Mouse (Mus musculus) adrenal gland, postnatal 4 days (tissue): ENCODE results near the gene Eml1. TPM values are rescaled to one million over a fixed set of nuclear protein-coding genes. Genes with fewer than 3 reads are reported as not detected.
"Not testable (repeated sequence)": the region's sequence is repeated elsewhere in the genome, so short reads cannot be mapped to it uniquely, and the experiment has no call there.

ENCODE experiments used
- DNase-seq, 2 experiments: peaks; one replicate each; pipeline ENCODE4 v3.0.0; 2021 to 2022; ENCODE audit warnings: low spot score in 2 of 2, mixed read lengths in 2 of 2
- total RNA-seq, 2 experiments: library from RNA; stranded (reverse); gene quantifications; 2 replicates each; pipeline ENCODE4 v1.2.3; 2021

The Eml1 gene
- total RNA-seq, 2 experiments from 2014 or later = 33.6 to 34.6 TPM

DNA sequence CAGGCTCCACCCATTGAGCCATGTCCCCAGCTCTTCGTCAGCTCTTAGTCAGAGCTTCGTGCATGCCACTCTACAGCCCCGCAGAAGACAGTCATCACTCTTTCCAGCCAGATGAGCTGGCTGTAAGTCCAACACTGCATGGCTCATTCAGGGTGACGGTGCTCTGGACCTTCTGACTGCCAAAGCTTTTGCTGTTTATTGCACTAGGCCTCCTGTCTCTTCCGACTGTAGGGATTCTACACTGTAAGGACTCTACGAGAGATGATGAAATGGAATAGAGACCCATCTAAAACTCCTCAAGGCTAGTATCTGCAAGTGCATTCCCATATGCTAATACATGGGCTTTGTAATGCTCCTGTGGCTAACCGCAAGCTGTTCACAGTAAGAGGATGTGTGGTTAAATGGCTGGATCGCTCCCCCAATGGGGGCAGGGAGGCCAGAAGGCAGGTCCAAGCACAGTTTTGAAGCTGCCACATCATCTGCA is 82.8 kb downstream of the Eml1 start:
- DNase-seq = no peak

DNA sequence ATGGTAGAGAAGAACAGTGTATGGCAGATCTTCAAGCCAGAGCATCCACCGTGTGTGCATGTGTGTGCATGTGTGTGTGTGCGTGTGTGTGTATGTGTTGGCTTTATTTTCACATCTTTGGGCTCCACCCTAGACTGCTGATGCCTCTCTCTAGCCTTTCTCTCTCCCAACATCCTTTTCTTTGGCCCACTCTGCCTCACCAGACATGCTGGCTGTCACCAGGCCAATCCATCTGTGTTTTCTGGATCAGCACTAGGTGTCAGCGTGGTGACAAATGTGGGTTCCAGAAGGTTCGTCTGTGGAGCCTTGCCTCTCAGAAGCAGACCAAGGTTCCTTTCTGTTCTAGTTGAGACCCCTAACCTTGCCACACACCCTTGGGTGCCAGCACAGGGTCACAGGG is 84.2 kb downstream of the Eml1 start:
- DNase-seq = no peak

DNA sequence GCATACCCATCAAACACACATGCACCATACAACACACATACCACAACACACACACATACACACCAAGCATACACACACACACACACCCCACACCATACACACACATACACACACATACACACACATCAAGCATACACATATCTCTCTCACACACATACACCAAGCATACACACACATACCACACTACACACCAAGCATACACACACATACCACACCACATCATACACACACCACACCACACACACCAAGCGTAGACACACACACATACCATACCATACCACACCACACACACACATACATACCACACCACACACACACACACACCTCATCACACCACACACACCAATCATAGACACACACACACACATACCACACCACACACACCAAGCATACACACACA is 102.1 kb downstream of the Eml1 start:
- DNase-seq = no peak

DNA sequence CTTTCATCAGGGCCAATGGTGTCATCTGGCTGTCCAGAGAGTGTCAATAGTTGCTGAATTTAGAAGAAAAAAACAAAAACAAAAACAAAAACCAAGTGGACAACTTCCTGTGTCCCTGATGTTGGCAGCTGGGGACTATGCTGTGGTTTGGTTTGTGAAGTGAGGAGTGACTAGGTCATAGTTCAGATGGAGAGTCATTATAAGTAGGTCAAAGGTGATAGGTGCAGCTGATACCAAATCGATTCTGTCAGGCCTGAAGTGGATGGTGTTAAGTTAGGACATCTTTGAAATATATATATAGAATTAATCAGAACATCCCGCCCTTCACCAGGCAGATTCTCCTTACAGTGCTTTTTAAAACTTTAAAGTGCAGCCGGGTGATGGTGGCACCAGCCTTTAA is 103.7 kb downstream of the Eml1 start:
- DNase-seq = no peak

DNA sequence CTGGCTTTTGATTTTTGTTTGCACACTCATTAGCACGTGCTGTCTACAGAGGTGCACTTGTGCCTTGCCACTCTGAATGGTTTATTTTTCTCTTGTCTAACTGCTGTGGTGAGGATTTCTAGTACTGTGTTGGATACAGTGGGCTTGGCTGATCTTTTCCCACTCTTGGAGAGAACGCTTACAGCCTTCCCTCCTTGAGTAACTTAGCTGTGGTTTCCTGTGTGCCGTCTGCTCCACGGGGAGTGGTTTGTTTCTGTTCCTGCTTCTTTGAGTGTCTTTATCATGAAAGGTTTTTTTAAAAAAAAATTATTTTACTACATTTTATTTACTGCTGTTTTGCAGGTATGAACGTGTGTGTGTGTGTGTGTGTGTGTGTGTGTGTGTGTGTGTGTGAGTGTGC is 108.0 kb downstream of the Eml1 start:
- no peak for DNase-seq

DNA sequence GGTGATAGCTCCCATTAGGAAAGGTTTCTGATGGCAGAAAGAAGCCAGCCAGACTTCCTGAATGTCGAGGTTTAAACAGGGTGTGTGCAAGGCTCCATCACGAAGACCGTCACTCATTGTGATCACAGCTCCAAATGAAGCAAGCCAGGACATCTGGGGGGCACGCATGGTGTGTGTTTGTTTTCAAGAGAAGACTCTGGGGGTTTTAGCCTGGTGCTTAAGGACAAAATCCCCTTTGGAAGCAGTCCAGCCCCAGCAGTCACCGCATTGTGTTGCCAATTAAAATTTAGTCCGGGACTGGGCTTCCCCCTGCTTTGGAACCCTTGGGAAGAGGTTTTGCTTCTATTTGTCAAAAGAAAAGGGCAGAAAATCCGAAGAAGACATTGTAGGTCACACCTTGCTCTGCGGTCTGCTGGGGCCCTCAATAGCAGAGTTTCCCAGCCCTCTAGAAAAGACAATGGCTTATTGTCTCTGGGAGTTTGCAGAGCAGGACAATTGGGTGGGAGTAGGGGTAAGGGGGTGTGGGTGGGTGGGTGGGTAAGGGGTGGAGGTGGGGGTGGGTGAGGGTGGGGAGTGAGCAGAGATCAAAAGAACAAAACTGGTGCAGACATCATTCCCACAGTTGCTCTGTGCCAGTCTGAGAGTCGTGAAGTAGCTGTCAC is 110.1 kb downstream of the Eml1 start:
- no peak for DNase-seq

DNA sequence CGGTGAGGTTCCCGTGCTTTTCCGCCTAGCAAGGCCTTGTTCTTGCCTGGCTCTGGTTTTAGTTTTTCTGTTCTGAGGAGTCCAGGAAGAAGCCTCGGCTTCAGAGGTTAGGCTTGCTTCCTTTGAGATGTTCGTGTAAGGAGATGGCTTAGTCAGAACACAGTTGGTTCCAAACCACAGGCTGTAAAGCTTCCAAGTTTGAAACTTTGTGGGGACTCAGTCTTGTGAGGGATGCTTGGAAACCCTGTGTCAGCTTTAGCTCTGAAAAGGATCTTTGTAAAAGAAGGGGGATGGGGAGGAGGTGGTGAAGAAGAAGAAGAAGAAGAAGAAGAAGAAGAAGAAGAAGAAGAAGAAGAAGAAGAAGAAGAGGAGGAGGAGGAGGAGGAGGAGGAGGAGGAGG is 118.3 kb downstream of the Eml1 start:
- DNase-seq = no peak

DNA sequence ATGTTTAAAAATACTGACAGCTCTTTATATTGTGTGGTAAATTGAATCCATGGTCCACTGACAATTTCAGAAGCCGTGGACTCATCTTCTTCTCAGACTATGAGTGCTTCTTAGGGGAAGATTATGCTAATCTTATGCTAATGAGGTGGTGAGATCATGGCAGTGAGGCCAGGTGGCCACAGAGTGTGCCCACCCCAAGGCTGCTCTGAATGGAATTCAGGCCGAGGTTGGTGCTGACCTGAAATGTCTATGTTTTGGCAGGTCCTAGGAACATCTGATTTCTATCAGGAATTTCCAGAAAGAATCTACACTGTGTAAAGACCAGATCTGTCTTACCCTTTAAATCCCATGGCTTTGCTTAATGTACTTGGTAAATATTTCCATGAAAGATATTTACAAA is 119.0 kb downstream of the Eml1 start:
- no peak for DNase-seq

DNA sequence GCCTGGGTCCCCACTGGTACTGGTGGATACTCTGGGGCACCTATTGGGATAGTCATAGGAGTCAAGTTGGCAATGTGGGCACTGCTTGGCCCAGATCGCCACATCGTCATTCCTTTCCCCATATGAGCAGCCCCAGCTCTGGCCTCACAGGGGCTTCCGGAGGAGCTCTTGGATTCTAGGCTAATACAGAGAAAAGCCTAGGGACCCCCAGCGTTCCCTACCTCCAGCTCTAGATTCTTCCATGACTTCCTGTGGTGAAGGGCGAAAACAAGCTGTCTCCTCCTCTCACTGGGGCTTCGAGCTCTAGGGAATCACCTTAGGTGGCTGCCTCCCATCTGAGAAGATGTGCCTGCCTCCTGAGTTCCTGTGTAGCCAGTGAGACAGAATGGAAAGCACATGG is 119.6 kb downstream of the Eml1 start:
- no peak for DNase-seq

DNA sequence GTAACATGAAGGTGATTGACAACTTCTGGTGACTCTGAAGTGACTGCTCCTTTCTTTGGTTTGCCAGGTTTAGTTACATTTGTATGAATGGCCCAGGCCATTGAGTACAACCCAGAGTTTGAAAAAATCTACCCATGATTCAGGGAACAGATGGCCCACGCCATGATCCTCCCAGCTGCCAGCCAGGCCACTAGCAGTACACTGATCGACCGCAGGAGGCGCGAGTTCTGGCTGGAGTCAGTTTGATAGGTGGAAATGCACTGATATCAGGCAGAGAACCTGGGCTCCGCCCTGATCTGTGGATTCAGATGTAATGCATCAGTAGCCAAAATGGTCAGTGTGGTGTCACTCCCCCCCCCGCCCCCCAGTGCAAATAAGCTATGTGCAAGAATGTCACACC is 120.2 kb downstream of the Eml1 start:
- no peak for DNase-seq

DNA sequence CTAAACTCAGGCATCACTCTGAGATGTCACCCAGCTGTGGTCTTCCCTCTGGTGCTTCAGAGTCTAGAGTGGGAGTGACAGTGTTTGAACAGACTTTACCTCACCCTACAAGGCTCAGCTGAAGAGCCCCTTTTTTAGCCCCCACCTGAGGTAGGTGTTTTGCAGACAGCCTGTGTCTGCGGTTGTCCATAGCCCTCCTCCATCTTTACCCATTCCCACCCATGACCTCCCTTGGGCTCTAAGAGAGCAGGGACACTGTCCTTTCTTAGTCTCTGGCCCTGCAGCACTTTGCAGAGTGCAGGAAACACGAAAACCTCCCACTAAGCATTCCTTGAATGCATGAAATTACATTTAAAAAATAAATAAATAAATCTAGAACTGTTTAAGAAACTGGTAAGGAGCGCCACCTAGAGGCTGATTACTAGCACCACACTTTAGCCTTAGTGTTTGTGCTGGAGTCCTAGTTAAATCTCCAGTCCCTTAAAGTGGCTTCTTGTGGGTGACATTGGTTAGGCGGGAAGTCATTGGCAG is 123.3 kb downstream of the Eml1 start:
- DNase-seq = no peak

DNA sequence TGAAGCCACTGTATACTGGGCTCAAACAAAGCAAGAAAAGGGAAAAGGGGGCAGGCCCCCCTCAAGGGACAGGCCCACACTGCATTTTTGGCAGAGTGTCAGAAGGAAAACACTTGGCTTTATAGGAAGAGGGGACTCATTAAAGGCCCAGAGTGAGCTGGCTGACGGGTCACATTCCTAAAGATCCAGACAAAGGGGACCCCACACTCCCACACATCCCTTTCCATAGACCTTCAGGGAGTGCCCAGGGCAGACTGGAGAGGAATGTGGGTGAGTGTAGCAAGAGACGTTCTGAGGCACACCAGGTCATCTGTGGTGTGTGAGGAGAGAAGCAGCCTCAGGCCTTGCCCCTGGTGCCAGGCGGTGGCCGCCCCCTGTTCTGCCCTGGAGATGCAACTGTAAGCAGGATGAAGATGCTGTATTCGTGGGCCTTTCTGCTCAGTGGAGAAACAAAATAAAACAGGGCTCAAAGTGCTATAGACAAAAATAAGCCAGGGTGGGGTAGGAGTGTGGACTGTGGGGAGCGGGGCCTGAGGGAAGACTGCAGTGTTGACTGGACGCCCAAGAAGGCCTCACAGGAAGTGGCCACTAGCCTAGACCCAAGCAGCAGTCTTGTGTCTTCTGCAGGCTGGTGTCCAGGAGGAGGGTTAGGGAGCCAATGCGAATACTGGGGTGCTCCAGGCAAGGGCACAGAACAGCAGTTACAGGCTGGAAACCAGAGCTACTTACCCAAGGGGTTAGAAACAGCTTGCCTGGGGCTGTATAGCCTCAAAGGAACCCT is 124.9 kb downstream of the Eml1 start:
- DNase-seq = no peak

DNA sequence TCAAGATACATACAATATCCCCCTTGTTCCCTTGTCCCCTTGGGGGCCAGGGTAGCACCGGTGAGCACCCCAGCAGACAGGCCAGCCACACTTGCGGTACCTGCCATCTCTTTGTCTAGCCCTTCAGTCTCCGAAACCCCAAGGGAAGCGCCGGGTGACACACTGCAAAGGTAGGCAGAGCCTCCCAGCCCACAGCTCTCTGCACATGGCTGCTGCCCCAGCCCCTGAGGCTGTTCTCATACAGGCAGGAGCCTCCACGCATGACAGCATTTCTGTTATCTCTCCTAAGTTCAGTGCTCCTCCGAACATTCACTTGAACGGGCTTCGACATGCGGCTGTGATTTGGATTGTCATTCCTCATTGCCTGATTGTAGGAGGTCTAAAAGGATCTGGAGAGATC is 132.3 kb downstream of the Eml1 start:
- no peak for DNase-seq

DNA sequence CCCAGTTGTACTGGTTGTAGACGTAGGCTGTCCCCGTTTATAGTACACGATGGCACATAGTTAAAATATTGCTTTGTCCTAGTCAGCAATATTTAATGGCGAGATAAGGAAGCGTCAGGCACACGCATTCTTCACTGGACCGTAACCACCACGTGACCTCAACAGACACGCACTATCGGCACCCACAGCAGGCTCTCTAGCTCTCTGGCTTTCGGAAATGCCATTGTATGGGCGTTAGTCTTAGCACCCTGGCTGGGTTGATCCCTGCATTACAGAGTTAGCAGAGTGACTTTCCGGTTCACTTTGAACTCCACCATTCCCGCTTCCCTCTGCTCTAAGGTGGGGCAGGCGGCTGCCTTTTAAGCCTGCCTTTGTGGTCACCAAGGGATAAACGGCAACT is 132.8 kb downstream of the Eml1 start:
- DNase-seq = no peak

DNA sequence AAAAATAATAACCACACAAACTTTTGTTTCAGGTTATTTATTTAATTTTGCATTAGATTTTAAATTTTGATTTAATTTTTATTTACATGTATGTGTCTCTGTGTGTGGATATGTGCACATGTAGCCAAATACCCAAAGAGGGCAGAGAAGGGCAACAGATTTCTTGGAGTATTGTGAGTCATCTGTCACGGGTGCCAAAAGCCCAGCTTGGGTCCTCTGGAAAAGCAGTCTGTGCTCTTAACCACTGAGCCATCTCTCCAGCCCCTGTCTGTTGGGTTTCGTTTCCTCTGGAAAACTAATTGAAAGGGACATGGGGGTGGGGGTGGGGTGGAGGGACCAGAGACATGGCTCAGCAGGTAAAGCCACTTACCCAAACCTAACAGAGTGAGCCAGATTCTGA is 135.1 kb downstream of the Eml1 start:
- DNase-seq = no peak

DNA sequence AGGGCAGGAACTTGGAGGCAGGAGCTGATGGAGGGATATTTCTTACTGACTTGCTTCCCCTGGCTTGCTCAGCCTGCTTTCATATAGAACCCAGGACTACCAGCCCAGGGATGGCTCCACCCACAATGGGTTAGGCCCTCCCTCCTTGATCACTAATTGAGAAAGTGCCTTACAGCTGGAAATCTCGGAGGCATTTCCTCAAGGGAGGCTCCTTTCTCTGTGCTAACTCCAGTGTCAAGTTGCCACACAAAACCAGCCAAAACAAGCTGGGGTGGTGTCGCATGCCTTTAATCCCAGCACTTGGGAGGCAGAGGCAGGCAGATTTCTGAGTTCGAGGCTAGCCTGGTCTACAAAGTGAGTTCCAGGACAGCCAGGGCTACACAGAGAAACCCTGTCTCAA is 136.3 kb downstream of the Eml1 start:
- DNase-seq = not testable (repeated sequence)

DNA sequence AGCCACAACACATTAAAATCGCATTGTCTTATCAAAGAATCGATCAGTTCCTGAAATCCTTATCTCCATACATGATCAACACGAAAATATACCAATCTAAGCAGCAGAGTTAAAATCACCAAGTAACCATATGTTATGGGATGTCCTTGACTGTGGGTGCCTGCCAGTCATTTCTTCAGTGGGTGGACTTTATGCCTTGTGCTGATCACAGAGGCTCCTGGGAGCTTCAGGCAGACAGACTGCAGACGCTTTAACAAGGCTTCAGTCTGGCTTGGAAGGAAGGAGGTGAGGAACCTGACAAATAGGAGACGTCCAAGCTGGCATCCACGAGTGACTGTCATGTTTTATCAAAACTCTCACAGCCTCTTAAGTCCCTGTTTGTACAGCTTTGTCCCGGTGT is 139.8 kb downstream of the Eml1 start:
- no peak for DNase-seq

DNA sequence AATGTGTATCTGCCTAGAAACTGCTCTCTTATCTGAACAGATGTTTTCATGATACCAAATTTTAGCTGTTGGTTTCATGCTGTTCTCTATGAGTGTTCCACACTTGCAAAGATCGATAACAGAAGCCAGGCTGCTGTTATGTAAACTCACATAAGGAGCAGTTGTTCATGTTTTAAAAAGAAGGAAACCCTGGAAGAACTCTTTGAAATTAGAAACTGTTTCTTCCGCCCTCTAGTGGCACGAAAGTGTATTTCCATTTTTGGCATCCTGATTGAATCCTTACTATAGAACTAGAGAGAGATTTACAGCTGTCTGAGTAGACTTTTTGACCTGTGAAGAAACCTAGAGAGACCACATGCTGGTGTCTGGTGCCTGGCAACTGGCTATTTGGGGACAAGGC is 140.3 kb downstream of the Eml1 start:
- no peak for DNase-seq

DNA sequence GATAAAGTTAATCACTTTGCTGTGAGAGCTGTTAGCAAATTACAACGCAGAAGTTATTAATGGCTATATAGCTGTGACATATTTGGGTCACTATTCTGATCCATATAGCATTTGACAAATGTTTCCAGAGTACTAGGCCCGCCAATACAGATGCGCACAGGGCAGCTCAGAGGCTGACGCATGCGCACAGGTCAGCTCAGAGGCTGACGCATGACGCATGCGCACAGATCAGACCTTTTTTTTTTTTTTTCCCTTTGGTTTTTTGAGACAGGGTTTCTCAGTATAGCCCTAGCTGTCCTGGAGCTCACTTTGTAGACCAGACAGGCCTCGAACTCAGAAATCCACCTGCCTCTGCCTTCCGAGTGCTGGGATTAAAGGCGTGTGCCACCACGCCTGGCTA is 144.7 kb downstream of the Eml1 start:
- no peak for DNase-seq

DNA sequence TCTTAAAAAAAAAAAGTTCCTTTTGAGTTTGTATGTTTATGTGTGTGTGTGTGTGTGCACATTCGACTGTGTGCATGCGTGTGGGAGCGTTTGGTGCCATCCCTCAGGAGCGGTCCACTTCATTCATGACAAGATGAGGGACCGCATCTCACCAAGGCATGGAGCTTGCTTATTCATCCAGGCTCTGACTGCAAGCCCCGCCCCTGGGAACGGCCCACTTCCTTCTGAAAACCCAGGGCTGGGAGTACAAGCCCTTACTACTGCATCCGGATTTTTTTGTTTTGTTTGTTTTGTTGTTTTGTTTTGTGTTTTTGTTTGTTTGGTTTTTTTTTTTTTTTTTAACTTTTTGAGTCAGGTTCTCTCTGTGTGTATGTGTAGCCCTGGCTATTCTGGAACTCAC is 148.6 kb downstream of the Eml1 start:
- DNase-seq = no peak

DNA sequence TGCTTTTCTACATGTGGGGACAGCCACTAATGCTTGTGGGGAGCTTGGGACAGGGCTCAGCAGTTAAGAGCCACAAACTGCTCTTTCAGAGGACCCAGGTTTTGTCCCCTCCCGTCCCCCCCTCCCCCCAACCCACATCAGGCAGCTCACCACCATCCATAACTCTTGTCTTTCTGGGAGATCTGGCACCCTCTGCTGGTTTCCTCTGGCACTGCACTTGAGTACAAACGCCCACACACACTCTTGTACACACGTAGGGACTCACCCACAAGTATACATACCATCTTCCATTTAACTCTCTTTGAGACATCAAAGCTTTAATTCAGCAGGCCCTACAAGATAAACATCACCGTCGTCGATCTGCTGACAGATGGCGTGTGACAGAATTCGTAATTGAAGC is 158.5 kb downstream of the Eml1 start:
- no peak for DNase-seq

DNA sequence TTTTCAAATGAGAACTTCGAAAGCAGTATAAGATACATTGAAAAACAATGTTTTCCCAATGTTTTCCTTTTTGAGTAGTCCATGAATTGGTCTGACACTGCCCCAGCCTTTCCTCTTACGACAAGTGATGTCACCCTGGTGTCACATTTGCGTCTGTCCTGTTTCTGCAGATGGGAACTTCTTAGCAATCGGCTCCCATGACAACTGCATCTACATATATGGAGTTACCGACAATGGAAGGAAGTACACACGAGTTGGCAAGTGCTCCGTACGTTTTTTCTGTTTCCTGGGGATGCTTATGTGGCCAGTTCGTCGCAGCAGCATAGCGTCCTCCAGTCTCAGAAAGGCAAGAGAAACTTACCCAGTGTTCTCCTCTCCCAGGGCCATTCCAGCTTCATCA is 163.7 kb downstream of the Eml1 start:
- no peak for DNase-seq

DNA sequence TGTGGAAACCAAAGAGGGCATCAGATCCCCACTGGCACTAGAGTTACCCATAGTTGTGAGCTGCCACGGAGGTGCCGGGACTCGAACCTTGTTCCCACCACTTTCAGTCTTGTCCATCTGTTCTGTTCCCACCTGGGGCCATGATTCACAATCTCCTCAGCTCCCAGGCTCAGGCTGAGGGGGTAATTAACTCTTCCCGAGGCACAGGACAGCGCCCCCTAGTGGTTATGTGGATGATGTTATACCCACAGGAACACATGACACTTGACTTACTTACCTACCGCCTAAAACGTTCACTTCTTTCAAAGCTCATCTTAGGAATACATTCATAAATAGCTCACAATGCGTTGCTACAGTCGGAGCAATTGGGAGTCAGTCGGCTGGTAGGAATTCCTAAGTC is 165.7 kb downstream of the Eml1 start:
- DNase-seq = no peak
